Mouse (Mus musculus) retina, postnatal 7 days (tissue): ENCODE measurements around the gene Ppp1r2.
"Not testable (repeated sequence)": the region's sequence is repeated elsewhere in the genome, so short reads cannot be mapped to it uniquely, and the experiment has no call there.

ENCODE experiments used
- DNase-seq: peaks from one replicate; pipeline ENCODE4 v3.0.0-alpha.2; 2012; ENCODE audit warnings: low read depth, low spot score

Gene Ppp1r2

DNA sequence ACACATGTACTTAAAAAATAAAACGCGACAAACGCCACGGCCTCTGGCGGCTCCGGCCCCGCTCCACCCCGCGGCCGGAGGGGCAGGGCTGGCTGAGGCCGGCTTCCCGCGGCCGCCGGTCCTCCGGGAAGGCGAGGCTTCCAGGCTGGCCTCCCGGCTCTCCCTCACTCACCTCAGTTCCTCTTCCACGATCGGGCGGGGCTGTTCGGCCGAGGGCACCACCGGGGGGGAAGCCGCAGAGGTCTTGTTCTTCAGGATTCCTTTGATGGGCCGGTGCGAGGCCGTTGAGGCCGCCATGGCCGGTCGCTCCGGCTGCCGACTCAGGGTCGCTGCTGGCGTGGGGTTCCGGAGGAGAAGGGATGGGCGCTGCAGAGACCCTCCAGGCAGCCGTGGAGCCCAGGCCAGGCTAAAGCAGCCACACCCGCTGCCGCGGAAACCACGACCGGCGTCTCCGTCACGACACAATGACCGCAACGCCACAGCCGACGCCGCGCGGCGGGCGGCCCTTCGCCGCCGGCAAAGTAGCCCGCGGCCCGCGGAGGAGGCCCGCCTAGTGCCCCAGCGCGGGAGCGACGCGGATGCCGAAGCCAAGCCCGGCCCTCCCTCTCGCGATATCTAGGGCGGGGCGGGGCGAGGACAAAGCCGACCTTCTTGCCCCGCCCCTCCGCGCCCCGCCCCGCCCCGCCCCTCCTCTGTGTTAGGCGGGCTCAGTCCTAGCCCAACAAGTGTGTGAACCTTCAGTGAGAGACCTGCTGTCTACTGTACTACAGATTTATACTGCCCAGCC, at the start of gene Ppp1r2:
Gene Ppp1r2, minus strand, starts transcription at position 604 of the 787 bp plus-strand sequence.
- DNase-seq, result peak; percentile 86

- DNase-seq, result no peak
Observed at GRCm38 (mm10) chr16:31321501-31321900, 46.4 kb upstream of the Ppp1r2 start.

- peak; percentile 33 for DNase-seq
Observed at GRCm38 (mm10) chr16:31320954-31321353, 45.9 kb upstream of the Ppp1r2 start.

DNA sequence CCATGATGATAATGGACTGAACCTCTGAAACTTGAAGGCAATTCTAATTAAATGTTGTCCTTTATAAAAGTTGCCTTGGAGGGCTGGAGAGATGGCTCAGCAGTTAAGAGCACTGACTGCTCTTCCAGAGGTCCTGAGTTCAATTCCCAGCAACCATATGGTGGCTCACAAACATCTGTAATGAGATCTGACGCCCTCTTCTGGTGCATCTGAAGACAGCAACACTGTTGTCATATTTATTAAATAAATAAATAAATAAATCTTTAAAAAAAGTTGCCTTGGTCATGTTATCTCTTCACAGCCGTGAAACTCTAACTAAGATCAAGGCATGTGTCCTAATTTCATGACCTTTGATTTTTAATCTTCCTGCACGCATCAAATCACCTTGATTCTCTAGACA, 44.6 kb upstream of the Ppp1r2 start:
- not testable (repeated sequence) for DNase-seq

GRCm38 (mm10) chr16:31319316-31319715, 44.2 kb upstream of the Ppp1r2 start:
- no peak for DNase-seq

- DNase-seq, result no peak
Observed at GRCm38 (mm10) chr16:31318418-31318817, 43.3 kb upstream of the Ppp1r2 start.

DNA sequence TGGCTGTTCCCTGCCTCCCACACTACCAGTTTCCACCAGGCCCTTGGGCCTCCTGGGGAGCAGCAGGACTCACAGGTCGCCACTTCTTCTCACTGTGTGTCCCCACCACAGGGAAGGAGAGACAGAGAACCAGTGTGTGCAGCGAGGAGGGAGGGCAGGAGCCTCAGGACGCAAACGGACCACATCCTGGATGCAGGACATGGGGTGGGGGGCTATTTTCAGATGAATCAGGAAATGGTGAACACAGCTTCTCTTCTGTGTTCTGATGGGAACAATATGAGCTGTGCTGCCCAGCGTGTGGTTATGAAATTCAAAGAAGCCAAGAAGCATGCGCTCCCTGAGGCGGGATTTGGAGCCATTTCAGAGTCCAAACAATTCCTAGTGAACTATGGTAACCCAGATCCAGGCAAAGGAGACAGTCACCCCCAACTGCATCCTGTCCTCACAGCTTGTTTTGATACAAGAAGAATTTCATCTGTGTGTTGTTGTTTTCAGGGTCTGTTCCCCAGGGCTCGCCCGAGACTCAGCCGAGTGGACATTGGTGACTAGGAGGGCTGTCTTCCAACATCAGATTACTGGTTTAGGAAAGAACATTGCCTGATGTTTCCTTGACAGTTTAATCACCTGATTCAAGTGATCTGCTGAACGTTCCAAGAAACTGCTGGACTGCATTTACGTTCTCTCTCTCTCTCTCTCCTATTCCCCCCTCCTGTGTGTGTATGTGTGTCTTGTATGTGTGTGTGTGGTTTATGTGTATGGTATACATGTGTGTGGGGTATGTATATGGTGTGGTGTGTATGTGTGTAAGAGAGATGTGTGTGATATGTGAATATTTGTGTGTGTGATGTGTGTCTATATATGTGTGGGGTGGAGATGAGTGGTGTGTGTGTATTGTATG, 41.4 kb upstream of the Ppp1r2 start:
- DNase-seq, result not testable (repeated sequence)

GRCm38 (mm10) chr16:31315294-31315693, 40.2 kb upstream of the Ppp1r2 start:
- DNase-seq, result no peak

DNA sequence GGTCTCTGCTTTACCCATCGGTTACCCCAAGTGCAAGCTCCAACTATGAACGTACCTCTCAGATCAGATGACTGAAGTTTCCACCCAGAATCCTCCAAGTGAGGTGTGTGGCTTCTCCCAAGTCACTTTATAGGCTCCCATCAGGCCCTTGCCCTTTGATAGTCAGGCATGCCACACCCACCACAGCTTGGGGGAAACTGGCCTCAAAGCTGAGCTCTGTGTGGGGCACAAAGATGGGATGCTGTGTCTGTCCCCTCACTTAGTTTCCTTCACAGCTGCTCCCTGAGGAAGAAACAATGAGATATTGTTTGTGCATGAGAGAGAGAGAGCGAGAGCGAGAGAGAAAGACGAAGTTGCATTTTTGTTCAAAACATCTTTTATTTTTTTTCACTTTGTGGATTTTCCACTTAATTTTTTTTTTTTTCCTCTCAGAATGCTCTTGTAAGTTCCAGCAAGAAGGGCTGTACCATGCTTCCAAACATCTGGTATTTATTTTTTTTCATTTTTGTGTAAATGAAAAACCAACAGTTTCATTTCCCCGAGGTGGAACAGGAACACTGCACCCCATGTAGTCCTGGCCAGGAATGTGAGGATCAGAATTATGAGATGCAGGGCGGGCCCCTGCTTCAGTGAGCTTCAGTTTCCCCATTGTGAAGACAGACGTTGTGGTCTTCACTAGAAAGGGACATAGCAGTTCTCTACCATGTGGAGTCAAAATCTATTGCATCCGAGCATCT, 39.6 kb upstream of the Ppp1r2 start, which contains the start of gene Apod:
Gene Apod, minus strand, starts transcription at position 312 of the 737 bp plus-strand sequence.
- no peak for DNase-seq

- no peak for DNase-seq
Observed at GRCm38 (mm10) chr16:31313611-31314010, 38.5 kb upstream of the Ppp1r2 start.

- no peak for DNase-seq
Observed at GRCm38 (mm10) chr16:31312296-31312695, 37.2 kb upstream of the Ppp1r2 start.

- no peak for DNase-seq
Observed at GRCm38 (mm10) chr16:31305199-31305919, 30.3 kb upstream of the Ppp1r2 start.

- no peak for DNase-seq
Observed at GRCm38 (mm10) chr16:31303276-31303675, 28.2 kb upstream of the Ppp1r2 start.

- no peak for DNase-seq
Observed at GRCm38 (mm10) chr16:31300883-31301532, 25.9 kb upstream of the Ppp1r2 start.

GRCm38 (mm10) chr16:31300467-31300866, 25.4 kb upstream of the Ppp1r2 start:
- DNase-seq, result no peak

DNA sequence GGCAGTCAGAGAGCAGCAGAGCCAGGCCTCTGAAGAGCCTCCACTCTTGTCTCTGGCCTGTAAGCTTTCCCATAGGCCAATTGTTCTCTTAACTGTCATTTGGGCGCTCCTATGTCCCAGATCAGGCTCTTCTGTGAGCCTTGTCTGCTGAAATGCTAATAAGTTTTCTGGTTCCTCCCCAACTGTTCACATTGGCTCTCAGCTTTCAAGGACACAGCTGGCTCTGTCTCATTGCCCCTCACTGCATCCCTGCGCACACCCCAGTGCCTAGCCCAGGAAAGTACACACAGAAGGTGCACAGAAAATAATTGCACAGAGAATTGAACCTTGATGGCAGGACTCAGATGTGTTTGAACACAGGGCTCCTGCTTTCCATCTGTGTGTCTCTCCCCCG, 24.9 kb upstream of the Ppp1r2 start:
- no peak for DNase-seq

DNA sequence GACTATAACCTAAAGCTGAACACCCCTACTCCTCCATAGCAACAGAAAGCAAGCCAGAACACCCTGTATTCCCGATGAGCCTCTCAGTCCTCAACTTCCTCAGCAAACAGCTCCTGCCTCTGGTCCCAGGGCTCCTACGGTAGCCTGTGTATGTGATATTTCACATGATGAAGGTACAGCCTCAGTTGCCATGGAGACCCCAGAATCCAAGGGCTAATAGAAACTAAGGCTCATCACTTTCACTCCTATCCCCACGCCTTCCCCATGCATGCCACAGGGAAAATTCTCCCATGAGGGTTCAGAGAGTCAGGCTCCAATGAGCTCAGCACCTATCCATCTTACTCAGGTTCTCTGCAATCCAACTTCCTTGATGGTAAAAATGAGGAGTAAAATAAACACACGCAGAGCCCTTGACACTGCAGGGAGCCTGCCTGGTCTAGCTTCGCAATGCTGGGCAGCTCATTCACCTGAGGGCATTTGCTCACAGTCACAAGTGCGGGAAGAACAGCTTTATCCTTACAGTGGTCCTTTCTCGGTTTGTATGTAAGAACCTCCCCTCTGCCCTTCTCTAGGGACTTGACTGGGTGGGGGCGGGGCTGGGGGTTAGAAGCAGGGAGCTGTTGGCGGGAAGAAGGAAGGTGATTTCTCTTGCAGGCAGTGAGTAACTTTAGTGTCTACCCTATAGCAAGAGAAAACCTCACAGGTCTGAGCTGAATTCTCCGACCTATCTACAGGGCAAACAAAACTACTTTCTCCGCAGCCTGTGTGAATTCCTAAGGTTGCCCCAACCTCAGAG, 24.3 kb upstream of the Ppp1r2 start:
- DNase-seq, result no peak

GRCm38 (mm10) chr16:31297113-31297512, 22.0 kb upstream of the Ppp1r2 start:
- DNase-seq, result no peak

- DNase-seq, result no peak
Observed at GRCm38 (mm10) chr16:31293761-31294160, 18.7 kb upstream of the Ppp1r2 start.
